Mouse (Mus musculus) C2C12 (cell line): ENCODE measurements around the gene Dab2ip.

Experiments
- CEBPB ChIP-seq: IDR thresholded peaks from one replicate; pipeline ENCODE4 v1.6.1; 2011; ENCODE audit warnings: low read depth, mild to moderate bottlenecking, control low read depth, moderate library complexity
- CTCF ChIP-seq: IDR thresholded peaks from one replicate; pipeline ENCODE4 v1.5.1; 2011; ENCODE audit not compliant: control insufficient read depth, insufficient read depth, insufficient read length
- MAX ChIP-seq: IDR thresholded peaks from one replicate; pipeline ENCODE4 v1.6.1; 2011; ENCODE audit warnings: mild to moderate bottlenecking, control low read depth
- MYOD1 ChIP-seq: IDR thresholded peaks from one replicate; pipeline ENCODE4 v1.6.1; 2011; ENCODE audit warnings: low read depth; ENCODE audit not compliant: control insufficient read depth, insufficient read length
- USF1 ChIP-seq: IDR thresholded peaks from one replicate; pipeline ENCODE4 v1.6.1; 2011; ENCODE audit warnings: low read depth, mild to moderate bottlenecking, control low read depth, moderate library complexity

- TF ChIP-seq MAX (no peak), CTCF (no peak), CEBPB (no peak), USF1 (no peak), MYOD1 (no peak)
Observed at GRCm38 (mm10) chr2:35545125-35545590, 12.9 kb upstream of the Dab2ip start.
